Mouse (Mus musculus) layer of hippocampus, adult 2 months (tissue): ENCODE measurements around the gene Nrp1. TPM values are rescaled to one million over a fixed set of nuclear protein-coding genes. Genes with fewer than 3 reads are reported as not detected.
A peak's percentile ranks its signal among the peaks of the same experiment; 100 is the strongest.

Experiments
- DNase-seq, 2 experiments: peaks; one replicate each; pipeline ENCODE4 v3.0.0; 2022; ENCODE audit warnings: low spot score in 2 of 2
- H3K27ac ChIP-seq: fragments of 200-600 bp; 2 replicates; pipeline ENCODE4 v1.8.1; 2022
- H3K4me3 ChIP-seq: fragments of 200-600 bp; 2 replicates; pipeline ENCODE4 v1.8.1; 2022; ENCODE audit warnings: mild to moderate bottlenecking
- CTCF ChIP-seq: fragments of 200-600 bp; conservative IDR thresholded peaks from 2 replicates; pipeline ENCODE4 v1.8.1; 2022; ENCODE audit warnings: antibody characterized with exemption, mild to moderate bottlenecking, moderate library complexity
- total RNA-seq, 2 experiments: library from RNA; stranded (reverse); gene quantifications; 2 replicates each; pipeline ENCODE4 v1.2.3; 2021

Nrp1 gene
- total RNA-seq, 2 experiments from 2014 or later, result 98.8 to 106 TPM

GRCm38 (mm10) chr8:128465553-128465952 lies 107.1 kb downstream of the Nrp1 start:
- no peak overlapping the region for H3K4me3 ChIP-seq
- TF ChIP-seq CTCF, result no peak
- DNase-seq, result no peak
- H3K27ac ChIP-seq, result peak overlapping the region; percentile 53; the same call in 1 of the 2 replicates

- peak overlapping the region; percentile 19; the same call in 1 of the 2 replicates for H3K27ac ChIP-seq
- DNase-seq, result peak; percentile 32 to 34
- no peak for TF ChIP-seq CTCF
- no peak overlapping the region for H3K4me3 ChIP-seq
Observed at GRCm38 (mm10) chr8:128466681-128467430, 108.5 kb downstream of the Nrp1 start.

GRCm38 (mm10) chr8:128470097-128470496 lies 111.7 kb downstream of the Nrp1 start:
- no peak for DNase-seq
- no peak for TF ChIP-seq CTCF
- no peak overlapping the region for H3K4me3 ChIP-seq
- no peak overlapping the region for H3K27ac ChIP-seq

GRCm38 (mm10) chr8:128471186-128471585 lies 112.8 kb downstream of the Nrp1 start:
- peak overlapping the region; percentile 9; the same call in 1 of the 2 replicates for H3K27ac ChIP-seq
- H3K4me3 ChIP-seq, result no peak overlapping the region
- DNase-seq, result no peak
- no peak for TF ChIP-seq CTCF

GRCm38 (mm10) chr8:128472871-128473270 lies 114.5 kb downstream of the Nrp1 start:
- DNase-seq, result no peak
- Histone ChIP-seq H3K27ac (peak overlapping the region; percentile 32), H3K4me3 (no peak overlapping the region)
- no peak for TF ChIP-seq CTCF

- DNase-seq, result peak; percentile 41 to 50
- H3K27ac ChIP-seq, result peak overlapping the region; percentile 32
- no peak overlapping the region for H3K4me3 ChIP-seq
- TF ChIP-seq CTCF, result no peak
Observed at GRCm38 (mm10) chr8:128473456-128474239, 115.2 kb downstream of the Nrp1 start.

- DNase-seq, result no peak
Observed at GRCm38 (mm10) chr8:128474614-128475013, 116.2 kb downstream of the Nrp1 start.

GRCm38 (mm10) chr8:128476206-128476605 lies 117.8 kb downstream of the Nrp1 start:
- DNase-seq, result peak in 1 of 2 experiments; percentile 46
- 0 out of 2 replicates have a peak overlapping the region, but pooled peaks have one; percentile 15 for H3K27ac ChIP-seq
- H3K4me3 ChIP-seq, result no peak overlapping the region
- no peak for TF ChIP-seq CTCF

More at GRCm38 (mm10) chr8:128474614-128475013, 116.2 kb downstream of the Nrp1 start:
- TF ChIP-seq CTCF, result no peak
- H3K27ac ChIP-seq, result peak overlapping the region; percentile 47; the same call in 1 of the 2 replicates
- H3K4me3 ChIP-seq, result no peak overlapping the region

- Histone ChIP-seq H3K27ac (no peak overlapping the region), H3K4me3 (no peak overlapping the region)
- TF ChIP-seq CTCF, result no peak
- DNase-seq, result no peak
Observed at GRCm38 (mm10) chr8:128478017-128478416, 119.6 kb downstream of the Nrp1 start.

- no peak for TF ChIP-seq CTCF
Observed at GRCm38 (mm10) chr8:128479309-128480013, 121.1 kb downstream of the Nrp1 start.

GRCm38 (mm10) chr8:128480896-128481665 lies 122.7 kb downstream of the Nrp1 start:
- Histone ChIP-seq H3K4me3 (no peak overlapping the region), H3K27ac (no peak overlapping the region)
- no peak for TF ChIP-seq CTCF
- no peak for DNase-seq

More at GRCm38 (mm10) chr8:128479309-128480013, 121.1 kb downstream of the Nrp1 start:
- H3K27ac ChIP-seq, result no peak overlapping the region
- H3K4me3 ChIP-seq, result no peak overlapping the region
- no peak for DNase-seq

GRCm38 (mm10) chr8:128483344-128483743 lies 124.9 kb downstream of the Nrp1 start:
- no peak for DNase-seq
- no peak for TF ChIP-seq CTCF
- Histone ChIP-seq H3K4me3 (no peak overlapping the region), H3K27ac (no peak overlapping the region)
